Mouse (Mus musculus) embryonic facial prominence, embryonic 10.5 days (tissue): ENCODE measurements around the gene 4930544G11Rik. TPM values are rescaled to one million over a fixed set of nuclear protein-coding genes. Genes with fewer than 3 reads are reported as not detected.

Experiments used
- DNase-seq: peaks from one replicate; pipeline ENCODE4 v3.0.0-alpha.2; 2017; ENCODE audit warnings: low spot score
- H3K27ac ChIP-seq: fragments of 300-500 bp; sonication (generic); replicated peaks from 2 replicates; pipeline ENCODE4 v1.5.1; 2016; ENCODE audit warnings: mild to moderate bottlenecking
- H3K27me3 ChIP-seq: fragments of 300-500 bp; sonication (generic); replicated peaks from 2 replicates; pipeline ENCODE4 v1.6.1; 2016; ENCODE audit warnings: low read depth, mild to moderate bottlenecking; ENCODE audit not compliant: poor library complexity, severe bottlenecking
- H3K36me3 ChIP-seq: fragments of 300-500 bp; sonication (generic); replicated peaks from 2 replicates; pipeline ENCODE4 v1.6.1; 2016; ENCODE audit warnings: mild to moderate bottlenecking, moderate library complexity
- H3K4me1 ChIP-seq: fragments of 300-500 bp; sonication (generic); 2 replicates; pipeline ENCODE4 v1.6.1; 2016
- H3K4me3 ChIP-seq: fragments of 300-500 bp; sonication (generic); 2 replicates; pipeline ENCODE4 v1.5.1; 2016; ENCODE audit warnings: mild to moderate bottlenecking, moderate library complexity
- H3K9me3 ChIP-seq: fragments of 300-500 bp; sonication (generic); 2 replicates; pipeline ENCODE4 v1.6.1; 2016; ENCODE audit warnings: mild to moderate bottlenecking
- WGBS: fragments of 180-500 bp; shearing (Covaris S2); methylation state at CpG from one replicate; pipeline ENCODE4 v1.1.7; 2016; 5-methylcytosine and 5-hydroxymethylcytosine counted together
- polyA plus RNA-seq: library from polyadenylated mRNA; unstranded; fragments of >200 nt; fragmentation: Nextera tagmentation; extraction: Ambion mirVana; gene quantifications from 2 replicates; pipeline ENCODE4 v1.2.1, GENCODE M21; 2016

The 4930544G11Rik gene
- polyA plus RNA-seq, result not detected in 2 replicates

DNA sequence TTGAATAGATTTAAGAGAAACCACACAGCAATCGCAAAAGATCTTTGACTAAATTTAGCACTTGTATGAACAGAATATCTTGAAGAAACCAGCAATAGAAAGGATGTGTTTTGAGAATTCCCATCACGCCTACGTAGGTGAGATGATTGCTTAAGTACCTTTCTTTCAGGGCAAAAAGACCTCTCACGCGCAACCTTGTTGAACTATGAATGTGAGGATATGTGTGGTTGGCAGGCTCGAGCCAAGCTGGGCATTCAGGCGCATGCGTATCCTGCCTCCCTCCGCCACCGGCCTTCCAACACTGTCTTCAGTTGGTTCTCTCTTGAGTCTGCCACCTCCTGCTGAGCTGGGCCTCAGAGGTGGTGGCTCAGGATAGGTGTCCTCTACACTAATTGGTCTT, at the start of gene 4930544G11Rik:
Gene 4930544G11Rik (plus strand): TSS at position 301 of the 400 bp plus-strand sequence.
- Histone ChIP-seq H3K27ac (no peak within 1 kb of the TSS), H3K36me3 (no peaks in the 10 kb centered on the region), H3K4me3 (no peak within 1 kb of the TSS), H3K27me3 (no peaks in the 10 kb centered on the region), H3K9me3 (no peaks in the 10 kb centered on the region), H3K4me1 (no peaks in the 10 kb centered on the region)
- 96% methylated on average over 10 of the region's 10 CpGs for WGBS
- DNase-seq, result no peak

DNA sequence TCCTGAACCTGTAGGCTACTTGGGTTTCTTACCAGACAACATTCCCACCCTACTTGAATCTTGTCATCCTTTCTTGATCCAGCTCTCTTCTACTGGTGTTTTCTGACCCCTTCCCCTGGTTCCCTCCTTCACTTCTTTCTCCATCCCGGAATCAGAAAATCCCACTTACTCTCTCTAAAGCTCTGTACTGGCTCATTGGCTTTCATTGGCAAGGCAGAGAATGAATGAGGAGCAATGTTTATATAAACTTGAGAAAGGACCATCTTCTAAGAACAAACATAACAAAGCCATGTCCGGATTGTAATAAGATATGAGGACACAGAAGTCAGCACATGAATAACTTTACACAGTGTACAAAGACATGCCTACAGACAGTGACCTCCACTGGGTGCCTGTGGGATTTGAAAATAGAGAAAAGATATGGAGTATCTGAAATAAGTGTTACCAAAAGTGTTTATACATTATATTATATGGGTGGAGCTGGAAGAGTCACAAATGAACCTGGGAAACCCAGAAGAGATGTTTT, 45.7 kb upstream of the 4930544G11Rik start:
- H3K4me1 ChIP-seq, result no peaks in the 10 kb centered on the region
- no peaks in the 10 kb centered on the region for H3K9me3 ChIP-seq
- H3K27me3 ChIP-seq, result no peaks in the 10 kb centered on the region
- no peak overlapping the region for H3K27ac ChIP-seq
- H3K36me3 ChIP-seq, result peaks cover 57% of the 10 kb centered on the region
- no peak for DNase-seq
- WGBS, result 85% methylated on average over 2 of the region's 2 CpGs
- no peak overlapping the region for H3K4me3 ChIP-seq

DNA sequence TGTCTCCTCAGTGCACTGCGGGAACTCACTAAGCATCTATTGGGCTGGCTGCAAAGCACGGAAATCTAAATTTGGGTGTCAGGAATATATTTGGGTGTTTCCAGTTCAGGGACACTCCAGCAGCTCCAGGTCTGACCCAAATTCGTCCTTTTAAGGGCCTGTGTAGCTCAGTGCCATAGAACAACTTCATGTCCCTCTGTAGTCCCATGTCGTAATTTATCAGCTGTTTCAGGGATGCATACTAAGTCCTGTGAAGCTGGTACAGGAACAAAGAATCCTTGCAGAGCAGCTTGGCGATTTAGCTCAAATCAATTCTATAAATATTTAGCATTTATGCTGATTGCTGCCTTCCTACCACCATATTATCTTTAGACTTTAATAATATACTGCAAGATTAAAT, 37.0 kb upstream of the 4930544G11Rik start:
- Histone ChIP-seq H3K9me3 (no peaks in the 10 kb centered on the region), H3K36me3 (peaks cover 9% of the 10 kb centered on the region; the same call in 1 of the 2 replicates), H3K27me3 (no peaks in the 10 kb centered on the region), H3K4me3 (no peak overlapping the region), H3K27ac (no peak overlapping the region), H3K4me1 (no peaks in the 10 kb centered on the region)
- 83% methylated on average over 5 of the region's 5 CpGs for WGBS
- no peak for DNase-seq

DNA sequence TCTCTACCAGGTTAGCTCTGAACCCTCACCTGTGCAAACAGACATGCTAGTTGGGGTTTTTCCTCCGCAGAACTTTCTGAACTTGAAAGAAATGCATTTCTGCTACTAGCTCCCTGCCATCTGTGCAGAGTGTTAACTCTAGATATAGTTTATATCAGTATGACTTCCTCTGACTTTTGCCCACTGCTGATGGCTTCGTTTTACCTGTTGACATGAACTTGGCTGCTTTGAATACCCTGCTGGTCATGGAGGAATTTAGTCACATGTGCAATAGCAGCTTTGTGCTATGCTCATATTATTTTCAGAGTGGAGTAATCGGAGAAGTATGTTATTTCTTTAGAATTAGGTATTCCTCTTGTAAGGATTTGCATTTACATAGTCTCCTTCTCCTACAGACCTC, 30.7 kb upstream of the 4930544G11Rik start:
- 83% methylated on average over 3 of the region's 3 CpGs for WGBS
- Histone ChIP-seq H3K27ac (no peak overlapping the region), H3K4me3 (no peak overlapping the region), H3K27me3 (no peaks in the 10 kb centered on the region), H3K9me3 (no peaks in the 10 kb centered on the region), H3K4me1 (0 out of 2 replicates have a peak, but pooled peaks cover 4% of the 10 kb centered on the region), H3K36me3 (no peaks in the 10 kb centered on the region)
- no peak for DNase-seq

DNA sequence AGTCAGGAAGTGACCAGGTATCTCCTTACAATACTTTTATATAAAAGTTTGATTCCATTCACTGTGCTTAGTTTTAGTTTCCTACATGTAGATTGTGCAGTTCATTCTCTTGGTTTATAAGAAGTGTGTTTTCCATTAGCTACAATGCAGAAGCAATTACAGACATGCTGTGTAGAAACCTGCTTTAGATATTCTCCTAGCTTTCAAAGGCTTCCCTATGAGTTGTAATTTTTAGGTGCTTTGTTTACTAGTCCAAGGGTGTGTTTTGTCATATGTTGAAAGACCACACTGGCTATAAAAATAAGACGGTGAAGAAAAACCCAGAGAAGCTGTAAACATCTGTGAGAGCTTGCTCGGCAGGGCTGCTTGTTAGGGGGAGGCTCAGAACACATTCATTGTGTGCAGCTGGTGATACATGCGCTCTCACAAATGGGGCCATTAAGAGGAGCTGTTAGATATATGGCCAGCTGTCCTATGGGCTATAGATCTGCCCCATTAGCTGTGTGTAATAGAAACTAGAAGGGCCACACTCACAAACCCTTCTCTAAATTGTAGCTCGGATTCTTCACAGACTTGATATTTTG, 28.8 kb upstream of the 4930544G11Rik start:
- WGBS, result 79% methylated on average over 4 of the region's 4 CpGs
- no peak overlapping the region for H3K4me3 ChIP-seq
- H3K9me3 ChIP-seq, result no peaks in the 10 kb centered on the region
- 0 out of 2 replicates have a peak, but pooled peaks cover 4% of the 10 kb centered on the region for H3K4me1 ChIP-seq
- H3K36me3 ChIP-seq, result no peaks in the 10 kb centered on the region
- no peak overlapping the region for H3K27ac ChIP-seq
- no peaks in the 10 kb centered on the region for H3K27me3 ChIP-seq
- no peak for DNase-seq

DNA sequence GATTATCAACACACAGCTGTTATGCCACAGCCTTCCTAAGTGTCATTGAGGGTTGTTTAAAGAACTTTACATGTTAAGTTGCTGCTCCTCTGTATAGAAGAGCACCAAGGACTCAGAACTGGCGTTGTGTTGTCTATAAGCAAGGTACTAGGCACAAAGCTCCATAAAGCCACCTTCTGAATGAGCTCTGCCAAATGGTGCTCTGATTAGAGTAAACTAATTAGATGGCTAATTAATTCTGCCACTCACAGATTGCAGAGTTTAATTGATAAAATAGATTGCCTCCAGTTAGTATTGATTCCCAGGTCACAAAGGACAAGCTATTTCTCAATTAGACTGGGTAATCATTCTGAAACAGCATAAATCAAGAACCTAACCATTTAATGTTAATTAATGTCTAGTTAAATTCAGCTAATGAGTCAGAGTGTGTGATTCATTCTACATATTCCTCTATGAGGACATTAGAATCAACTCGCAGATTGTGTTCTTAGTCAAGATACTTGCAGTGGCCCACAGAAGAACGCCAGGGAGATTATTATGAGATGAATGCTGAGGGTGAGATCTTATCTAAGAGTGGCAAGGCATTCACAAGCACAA, 26.6 kb upstream of the 4930544G11Rik start:
- 0 out of 2 replicates have a peak, but pooled peaks cover 4% of the 10 kb centered on the region for H3K4me1 ChIP-seq

DNA sequence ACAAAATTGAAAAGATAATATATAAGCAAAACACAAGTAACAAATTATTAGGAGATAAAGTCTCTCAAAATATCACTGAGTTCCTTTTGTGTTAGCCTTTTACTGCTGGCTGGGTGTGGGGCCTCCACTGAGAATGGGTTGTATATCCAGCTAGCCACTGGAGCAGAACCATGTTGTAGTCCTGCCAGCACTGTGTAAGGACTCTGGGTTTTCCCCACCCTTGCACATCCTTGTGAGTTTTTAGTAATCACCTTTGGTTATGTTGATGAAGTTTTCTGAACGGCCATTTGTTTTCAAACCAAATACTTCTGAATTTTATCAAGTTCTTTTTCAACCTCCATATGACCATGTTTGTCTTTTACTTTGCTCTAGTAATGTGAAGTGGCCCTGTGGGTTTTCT, 21.9 kb upstream of the 4930544G11Rik start:
- Histone ChIP-seq H3K4me1 (no peaks in the 10 kb centered on the region), H3K27ac (no peak overlapping the region), H3K27me3 (no peaks in the 10 kb centered on the region), H3K4me3 (no peak overlapping the region), H3K36me3 (peaks cover 13% of the 10 kb centered on the region), H3K9me3 (no peaks in the 10 kb centered on the region)
- DNase-seq, result no peak
- 91% methylated on average over 1 of the region's 1 CpGs for WGBS

More for the DNA sequence above, 26.6 kb upstream of the 4930544G11Rik start:
- DNase-seq, result no peak
- Histone ChIP-seq H3K36me3 (peaks cover 7% of the 10 kb centered on the region), H3K27ac (no peak overlapping the region), H3K4me3 (no peak overlapping the region), H3K9me3 (no peaks in the 10 kb centered on the region), H3K27me3 (no peaks in the 10 kb centered on the region)
- 83% methylated on average over 3 of the region's 3 CpGs for WGBS

DNA sequence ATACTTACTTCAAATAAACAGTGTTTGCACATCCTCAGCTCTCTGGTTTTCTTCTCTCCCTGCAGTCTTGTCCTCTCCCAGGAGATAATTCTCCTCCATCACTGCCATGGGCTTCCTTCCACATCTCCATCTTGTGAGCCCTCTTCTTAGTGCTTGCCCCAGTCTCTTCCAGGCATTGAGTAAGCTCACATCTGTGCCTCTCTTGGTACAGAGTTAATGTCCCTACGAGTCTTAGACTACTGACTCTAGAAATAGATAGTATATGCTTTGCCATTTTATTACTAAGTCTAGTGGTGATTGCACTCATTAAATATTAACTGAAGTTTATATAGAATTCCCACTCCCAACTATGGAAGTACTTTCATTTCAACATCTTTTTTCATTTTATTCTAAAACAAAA, 19.6 kb upstream of the 4930544G11Rik start:
- peaks cover 24% of the 10 kb centered on the region for H3K36me3 ChIP-seq
- no peaks in the 10 kb centered on the region for H3K27me3 ChIP-seq
- H3K9me3 ChIP-seq, result no peaks in the 10 kb centered on the region
- H3K27ac ChIP-seq, result no peak overlapping the region
- H3K4me3 ChIP-seq, result no peak overlapping the region
- no peak for DNase-seq
- 51% methylated on average over 1 of the region's 1 CpGs for WGBS
- H3K4me1 ChIP-seq, result no peaks in the 10 kb centered on the region

DNA sequence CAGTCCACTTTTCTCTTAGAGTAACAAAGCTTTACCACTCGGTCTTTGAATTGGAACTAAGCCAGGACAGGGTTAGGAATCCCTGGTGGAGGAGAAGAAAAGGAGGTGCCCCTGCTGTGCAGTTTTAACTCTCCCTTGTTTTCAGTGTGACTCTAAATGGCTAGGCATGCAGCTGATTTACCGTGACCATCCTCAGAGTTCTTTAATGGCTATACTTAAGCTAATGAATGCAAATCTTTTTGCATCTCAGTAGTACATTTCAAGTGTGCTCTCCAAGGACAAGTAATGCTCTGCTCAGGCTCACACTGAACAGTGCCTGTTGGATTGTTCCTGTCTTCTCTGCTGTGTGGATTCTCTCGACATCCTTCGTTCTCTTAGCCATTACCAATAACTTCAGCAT, 19.2 kb upstream of the 4930544G11Rik start:
- Histone ChIP-seq H3K4me3 (no peak overlapping the region), H3K27ac (no peak overlapping the region), H3K9me3 (no peaks in the 10 kb centered on the region), H3K27me3 (no peaks in the 10 kb centered on the region), H3K36me3 (peaks cover 24% of the 10 kb centered on the region), H3K4me1 (no peaks in the 10 kb centered on the region)
- WGBS, result 27% methylated on average over 4 of the region's 4 CpGs
- DNase-seq, result no peak

DNA sequence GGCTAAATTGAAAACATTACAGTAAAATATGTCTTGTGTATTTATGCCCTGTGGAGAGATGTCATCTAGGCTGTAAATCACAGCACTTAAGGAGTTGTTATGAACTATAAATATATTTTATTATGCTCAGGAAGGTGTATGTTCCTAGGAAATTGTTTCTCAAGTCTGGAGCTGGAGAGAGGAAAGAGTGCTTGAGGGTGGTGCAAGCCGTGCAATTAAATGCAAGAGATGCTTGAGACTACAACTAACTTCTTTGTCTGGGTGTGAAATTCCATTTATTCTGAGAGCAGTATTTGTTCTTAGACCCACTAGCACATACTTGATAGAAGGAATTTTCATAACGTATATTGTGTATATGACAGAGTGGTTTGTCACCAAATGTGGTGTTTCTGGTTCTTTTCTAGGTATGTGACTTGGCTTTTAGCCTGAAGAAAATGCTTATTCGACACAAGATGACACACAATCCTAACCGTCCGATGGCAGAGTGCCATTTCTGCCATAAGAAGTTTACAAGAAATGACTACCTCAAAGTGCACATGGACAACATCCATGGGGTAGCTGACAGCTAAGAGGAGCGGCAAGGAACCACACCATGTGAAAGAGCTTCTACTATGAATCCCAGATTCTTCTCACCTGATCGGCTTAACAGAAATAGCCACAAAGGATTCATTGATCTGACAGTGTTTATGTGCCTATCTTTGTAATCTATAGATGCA, 16.7 kb upstream of the 4930544G11Rik start:
- H3K4me1 ChIP-seq, result no peaks in the 10 kb centered on the region
- no peaks in the 10 kb centered on the region for H3K27me3 ChIP-seq
- no peaks in the 10 kb centered on the region for H3K9me3 ChIP-seq
- DNase-seq, result no peak
- no peak overlapping the region for H3K27ac ChIP-seq
- no peak overlapping the region for H3K4me3 ChIP-seq
- 94% methylated on average over 7 of the region's 7 CpGs for WGBS
- peaks cover 17% of the 10 kb centered on the region for H3K36me3 ChIP-seq

DNA sequence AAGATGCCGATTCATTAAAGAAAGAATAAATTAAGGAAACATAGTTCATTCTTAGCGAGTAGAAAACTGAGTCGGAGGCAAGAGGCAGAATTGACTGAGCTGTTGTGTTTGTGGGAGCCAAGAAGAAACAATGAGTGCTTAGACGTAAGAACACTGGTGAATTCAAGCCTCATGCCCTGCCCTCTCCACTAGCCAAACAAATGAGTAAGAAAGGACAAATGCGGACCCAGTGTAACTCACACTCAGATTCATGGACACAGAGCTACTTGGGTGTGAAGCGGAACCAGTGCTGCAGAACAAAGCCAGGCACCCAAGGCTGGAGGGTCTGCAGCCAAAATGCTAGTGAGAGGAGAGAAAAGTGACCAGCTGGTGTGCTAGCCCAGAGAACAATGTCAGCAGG, 1.9 kb upstream of the 4930544G11Rik start:
- Histone ChIP-seq H3K36me3 (no peaks in the 10 kb centered on the region), H3K4me3 (no peak overlapping the region), H3K4me1 (no peaks in the 10 kb centered on the region), H3K27me3 (no peaks in the 10 kb centered on the region), H3K27ac (peak overlapping the region; percentile 25; the same call in 1 of the 2 replicates), H3K9me3 (no peaks in the 10 kb centered on the region)
- DNase-seq, result no peak
- 68% methylated on average over 6 of the region's 6 CpGs for WGBS

DNA sequence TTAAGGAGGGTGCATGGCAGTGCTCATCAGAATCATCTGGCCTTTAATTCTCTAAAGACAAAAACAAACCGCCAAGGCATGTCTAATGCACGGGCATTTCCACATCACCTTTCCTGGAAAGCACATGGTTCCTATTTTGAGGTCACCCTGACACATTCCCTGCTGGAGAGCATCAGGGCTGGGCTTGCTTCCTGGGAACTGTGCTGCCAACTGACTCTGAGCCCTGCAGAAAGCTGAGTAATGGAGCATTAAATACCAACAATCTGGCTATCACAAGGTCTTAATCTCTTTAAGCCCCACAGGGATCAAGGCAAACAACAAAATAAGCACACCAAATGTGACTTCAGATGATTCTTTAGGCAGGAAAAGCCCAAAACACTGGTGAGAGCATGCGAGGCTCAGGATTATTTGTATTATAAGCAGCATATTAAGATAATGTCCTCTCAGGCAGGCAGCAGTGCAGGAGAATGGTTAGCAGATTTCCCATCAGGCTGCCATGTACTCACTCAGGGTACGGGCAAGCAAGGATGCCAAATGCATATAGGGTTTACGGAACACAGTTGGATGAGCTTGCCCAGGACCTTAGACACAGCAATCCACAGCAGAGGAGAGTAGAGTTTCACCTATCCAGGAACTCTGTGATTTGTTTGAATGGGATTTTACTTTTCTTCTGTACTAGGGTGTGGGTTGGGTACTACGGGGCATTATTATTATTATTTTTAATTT, 17.1 kb downstream of the 4930544G11Rik start:
- H3K4me3 ChIP-seq, result no peak overlapping the region
- H3K4me1 ChIP-seq, result peaks cover 24% of the 10 kb centered on the region
- peak overlapping the region; percentile 65 for H3K27ac ChIP-seq
- no peaks in the 10 kb centered on the region for H3K9me3 ChIP-seq
- no peaks in the 10 kb centered on the region for H3K27me3 ChIP-seq
- peak; percentile 46 for DNase-seq
- 51% methylated on average over 6 of the region's 6 CpGs for WGBS
- H3K36me3 ChIP-seq, result no peaks in the 10 kb centered on the region
